Mouse (Mus musculus) ES-E14 (cell line): ENCODE data around the gene Stra6l.

ENCODE experiments used
- ZC3H11A ChIP-seq: IDR thresholded peaks from 2 replicates; pipeline ENCODE4 v1.6.1; 2012; ENCODE audit warnings: low read depth, mild to moderate bottlenecking, inconsistent platforms, low read length, borderline replicate concordance
- ZNF384 ChIP-seq: IDR thresholded peaks from 2 replicates; pipeline ENCODE4 v1.6.1; 2012; ENCODE audit warnings: low read depth, low read length, inconsistent platforms

DNA sequence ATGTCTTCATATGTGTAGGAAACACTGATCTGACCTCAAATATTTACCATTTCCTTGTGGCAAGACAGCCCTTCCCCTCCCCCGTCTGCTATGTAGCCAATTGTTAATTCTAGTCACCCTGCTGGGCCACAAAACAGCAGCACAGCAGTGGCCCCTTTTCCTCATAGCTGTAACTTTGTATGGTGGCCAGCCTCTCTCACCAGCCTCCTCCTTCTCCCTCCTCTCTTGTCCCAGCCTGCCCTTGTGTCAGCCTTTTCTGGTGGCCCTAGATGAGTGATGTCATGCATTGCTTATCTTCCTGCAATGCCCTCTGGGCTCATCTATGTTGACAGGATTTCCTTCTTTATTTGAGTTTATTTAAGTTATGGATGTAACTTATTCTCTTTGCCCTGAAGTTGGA is 955 bp downstream of the Stra6l start:
- TF ChIP-seq ZC3H11A (no peak), ZNF384 (no peak)
